Mouse (Mus musculus) spleen, adult 2 months (tissue): Measurements from ENCODE around the gene Oxct2b. TPM values are rescaled to one million over a fixed set of nuclear protein-coding genes. Genes with fewer than 3 reads are reported as not detected.

Source experiments
- DNase-seq, 2 experiments: peaks; one replicate each; pipeline versions ENCODE4 v3.0.0 to v3.0.0-alpha.2; 2012 to 2021; ENCODE audit warnings: low spot score in 2 of 2, low read depth in 1 of 2
- H3K27ac ChIP-seq: fragments of 200-500 bp; 2 replicates; pipeline ENCODE4 v1.5.1; 2012; ENCODE audit warnings: low read length, inconsistent platforms; ENCODE audit not compliant: insufficient read depth
- H3K27me3 ChIP-seq: fragments of 200-500 bp; 2 replicates; pipeline ENCODE4 v1.6.1; 2012; ENCODE audit warnings: mild to moderate bottlenecking, moderate library complexity, low read length, inconsistent platforms; ENCODE audit not compliant: control insufficient read depth, insufficient read depth
- H3K36me3 ChIP-seq: fragments of 200-500 bp; 2 replicates; pipeline ENCODE4 v1.6.1; 2012; ENCODE audit warnings: mild to moderate bottlenecking, low read length, inconsistent platforms; ENCODE audit not compliant: control insufficient read depth, insufficient read depth
- H3K4me1 ChIP-seq: fragments of 200-500 bp; 2 replicates; pipeline ENCODE4 v1.6.1; 2011; ENCODE audit warnings: inconsistent platforms; ENCODE audit not compliant: control insufficient read depth, insufficient read depth, insufficient read length
- H3K4me3 ChIP-seq: fragments of 200-500 bp; 2 replicates; pipeline ENCODE4 v1.5.1; 2011; ENCODE audit warnings: mild to moderate bottlenecking, inconsistent platforms; ENCODE audit not compliant: insufficient read depth, insufficient read length; ENCODE audit errors: extremely low read depth
- CTCF ChIP-seq: fragments of 200-500 bp; IDR thresholded peaks from 2 replicates; pipeline ENCODE4 v1.5.1; 2011; ENCODE audit warnings: mild to moderate bottlenecking, inconsistent platforms; ENCODE audit not compliant: insufficient read depth, insufficient read length, insufficient replicate concordance; ENCODE audit errors: extremely low read depth
- POLR2A ChIP-seq: fragments of 200-500 bp; IDR thresholded peaks from 2 replicates; pipeline ENCODE4 v1.6.1; 2011; ENCODE audit warnings: low read depth, low read length, inconsistent platforms
- WGBS: fragments of 180-500 bp; shearing (Covaris S2); methylation state at CpG from one replicate; pipeline ENCODE4 v1.1.7; 2018; 5-methylcytosine and 5-hydroxymethylcytosine counted together
- polyA plus RNA-seq: library from polyadenylated mRNA; depleted of rRNA; stranded (reverse); fragments of >200 nt; gene quantifications from 2 replicates; pipeline ENCODE4 v1.2.3, GENCODE M21; 2012; rRNA removed

Oxct2b gene
- polyA plus RNA-seq, 1 experiment: 0.05 TPM

- TF ChIP-seq POLR2A: no peak
- TF ChIP-seq CTCF: no peak
- DNase-seq: no peak
- Histone ChIP-seq H3K36me3 (no peaks in the 10 kb centered on the region), H3K4me3 (no peak overlapping the region), H3K4me1 (no peaks in the 10 kb centered on the region), H3K27ac (no peak overlapping the region), H3K27me3 (no peaks in the 10 kb centered on the region; the same call in 1 of the 2 replicates)
- 89% methylated on average over 15 of the region's 15 CpGs for WGBS
Measured at GRCm38 (mm10) chr4:123164157-123164556, 48.1 kb downstream of the Oxct2b start.

Other genes starting within 250 kb of the Oxct2b start
- gene Cap1, start 230.2 kb upstream of the Oxct2b start, polyA plus RNA-seq: 108 and 116 TPM in 2 replicates
- 0.82 and 1.3 TPM in 2 replicates for gene Mfsd2a, start 155.1 kb upstream of the Oxct2b start, polyA plus RNA-seq
- gene Mycl, start 120.6 kb upstream of the Oxct2b start, polyA plus RNA-seq: 7.3 and 7.6 TPM in 2 replicates
- 5.0 and 6.5 TPM in 2 replicates for gene Trit1, start 99.7 kb upstream of the Oxct2b start, polyA plus RNA-seq
- gene Bmp8b, start 11.1 kb upstream of the Oxct2b start, polyA plus RNA-seq: 0.11 and 0.19 TPM in 2 replicates
- gene Ppie, start 23.7 kb downstream of the Oxct2b start, polyA plus RNA-seq: 12.4 and 12.9 TPM in 2 replicates
- not detected in 2 replicates for gene Hpcal4, start 67.0 kb downstream of the Oxct2b start, polyA plus RNA-seq
- gene Nt5c1a, start 85.2 kb downstream of the Oxct2b start, polyA plus RNA-seq: not detected in 2 replicates
- gene Heyl, start 117.3 kb downstream of the Oxct2b start, polyA plus RNA-seq: 2.1 and 2.9 TPM in 2 replicates
- 137 and 201 TPM in 2 replicates for gene Pabpc4, start 146.1 kb downstream of the Oxct2b start, polyA plus RNA-seq
- gene Oxct2a, start 207.4 kb downstream of the Oxct2b start, polyA plus RNA-seq: 0.04 and 0.28 TPM in 2 replicates
- gene Bmp8a, start 227.0 kb downstream of the Oxct2b start, polyA plus RNA-seq: 0.41 and 0.95 TPM in 2 replicates